Mouse (Mus musculus): ENCODE measurements around the gene Ssmem1.

The Ssmem1 gene

DNA sequence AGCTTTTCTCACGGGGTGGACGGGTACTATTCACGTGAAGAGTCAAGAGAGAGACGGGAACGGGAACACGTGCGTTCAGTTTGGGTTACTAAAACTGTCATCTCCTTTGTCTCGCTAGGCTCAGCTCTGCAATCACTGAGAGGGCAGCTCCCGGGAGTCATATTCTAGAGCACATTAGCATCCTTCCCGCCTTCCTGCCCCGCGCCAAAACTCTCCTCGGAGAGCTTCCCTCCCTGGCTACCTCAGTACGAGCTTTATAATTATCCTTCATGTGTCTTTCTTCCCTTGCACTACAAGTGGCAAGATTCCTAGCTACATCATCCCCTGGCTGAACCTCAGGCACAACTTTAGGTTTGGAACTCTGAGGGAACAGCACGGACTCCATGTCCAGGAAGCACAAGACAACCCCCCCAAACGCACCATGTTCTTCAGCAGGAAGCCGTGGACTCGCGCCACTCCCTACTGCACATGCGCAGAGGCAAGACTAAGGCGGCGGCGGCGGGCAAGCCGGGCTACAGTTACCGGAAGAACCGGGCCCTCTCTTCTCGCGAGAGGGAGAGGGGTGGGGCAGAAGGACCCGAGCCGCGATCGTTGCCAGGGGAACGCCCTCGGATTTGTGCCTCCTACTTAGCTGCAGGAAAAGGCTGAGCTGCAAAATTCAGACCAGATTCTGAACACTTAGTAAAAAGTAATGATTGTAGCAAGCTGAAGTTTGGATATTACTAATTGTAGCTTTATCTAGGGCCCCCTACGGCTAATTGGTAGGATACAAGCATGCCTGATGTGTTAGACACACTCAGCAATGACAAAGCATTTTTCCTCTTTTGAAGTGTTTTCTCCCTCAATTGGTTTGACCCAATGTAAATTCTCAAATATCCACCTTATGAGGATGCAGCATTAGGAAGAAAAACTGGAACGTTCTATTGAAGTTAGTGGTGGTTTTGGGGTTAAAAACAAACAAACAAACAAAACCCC is at the start of gene Ssmem1, which contains the start of gene Tmem209:
Ssmem1 (plus strand) TSS at position 585 of the 975 bp plus-strand sequence.
Tmem209 (minus strand) TSS at position 519 of the 975 bp plus-strand sequence.
- peak; percentile 98 for DNase-seq (ENCODE audit: low read depth, low spot score)

DNA sequence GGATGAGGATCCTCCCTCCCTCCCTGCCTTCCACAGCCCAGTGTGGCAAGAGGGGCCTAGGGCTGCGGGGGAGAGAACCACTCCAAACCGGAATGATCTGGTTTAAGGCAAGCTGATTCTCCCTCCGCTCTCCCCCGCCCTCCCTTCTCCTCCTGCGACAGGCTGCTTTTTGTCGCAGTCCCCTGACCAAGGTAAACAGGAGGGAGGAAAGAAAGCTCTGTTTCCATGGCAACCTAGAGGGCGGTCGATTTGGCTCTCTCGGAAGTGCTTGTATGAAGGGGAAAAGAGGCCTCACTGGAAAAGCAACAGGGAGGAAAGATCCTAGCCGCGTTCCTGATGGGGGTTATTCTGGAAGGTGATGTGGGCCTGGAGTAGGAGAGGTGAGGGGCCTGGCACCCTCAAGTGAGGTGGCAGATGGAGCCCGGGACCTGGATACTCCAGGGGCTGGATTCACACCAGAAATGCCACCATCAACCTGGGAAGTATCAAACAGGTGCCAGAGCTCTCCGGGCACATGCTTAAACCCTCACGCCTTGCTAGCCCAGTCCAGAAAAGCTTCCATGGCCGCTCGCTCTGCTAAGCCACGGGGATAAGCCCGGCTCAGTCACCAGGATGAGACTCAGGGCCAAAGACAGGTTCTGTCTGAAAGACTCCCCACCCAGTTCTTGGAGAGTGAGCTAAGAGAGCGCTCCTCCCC is 48.8 kb upstream of the Ssmem1 start:
- DNase-seq (ENCODE audit: low read depth, low spot score): no peak

DNA sequence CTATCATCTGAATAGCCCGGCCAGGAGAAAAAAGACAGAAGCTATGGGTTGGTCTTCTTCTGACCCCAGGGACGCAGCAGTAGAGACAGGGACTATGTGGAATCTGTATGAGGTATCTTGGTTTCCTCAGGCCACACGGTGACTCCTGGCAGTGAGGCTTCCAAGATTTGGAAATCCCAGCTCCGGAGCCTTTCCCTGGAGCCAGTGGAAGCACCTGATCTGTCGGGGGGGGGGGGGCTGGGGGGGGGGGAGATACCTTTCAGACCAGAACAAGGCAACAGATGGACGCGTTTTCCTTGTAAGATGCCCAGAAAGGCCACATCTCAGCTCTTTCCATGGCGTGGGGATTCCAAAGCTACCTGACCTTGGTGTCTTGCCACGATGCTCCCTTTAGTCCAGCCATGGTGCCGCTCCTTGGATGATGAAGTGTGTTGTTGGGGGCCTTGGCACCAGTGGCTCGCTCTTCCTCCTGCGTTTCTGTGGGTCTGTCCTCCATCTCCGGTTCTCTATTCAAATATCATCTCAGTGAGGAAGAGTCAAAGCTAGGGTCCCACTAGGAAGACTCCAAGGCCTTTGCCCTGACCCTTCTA is 47.8 kb upstream of the Ssmem1 start:
- no peak for DNase-seq (ENCODE audit: low read depth, low spot score)

DNA sequence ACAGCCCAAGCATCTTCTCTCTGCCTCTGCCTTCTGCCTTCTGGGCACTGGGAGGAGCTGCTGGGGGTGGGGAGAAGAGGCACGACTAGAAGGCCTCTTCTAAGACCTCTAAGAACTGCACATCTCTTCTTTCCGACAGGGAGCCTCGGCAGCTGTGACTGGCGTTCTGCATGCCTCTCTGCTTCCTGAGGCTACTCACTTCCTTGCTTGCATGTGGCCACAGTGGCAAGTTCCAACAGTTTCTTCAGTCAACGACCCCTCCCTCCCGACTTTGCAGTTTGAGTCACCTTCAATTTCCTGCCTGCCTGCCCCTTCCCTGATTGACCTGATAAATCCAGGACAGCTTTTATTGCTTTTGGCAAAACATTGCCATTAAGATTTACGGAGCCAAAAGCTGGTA is 46.8 kb upstream of the Ssmem1 start:
- no peak for DNase-seq (ENCODE audit: low read depth, low spot score)

DNA sequence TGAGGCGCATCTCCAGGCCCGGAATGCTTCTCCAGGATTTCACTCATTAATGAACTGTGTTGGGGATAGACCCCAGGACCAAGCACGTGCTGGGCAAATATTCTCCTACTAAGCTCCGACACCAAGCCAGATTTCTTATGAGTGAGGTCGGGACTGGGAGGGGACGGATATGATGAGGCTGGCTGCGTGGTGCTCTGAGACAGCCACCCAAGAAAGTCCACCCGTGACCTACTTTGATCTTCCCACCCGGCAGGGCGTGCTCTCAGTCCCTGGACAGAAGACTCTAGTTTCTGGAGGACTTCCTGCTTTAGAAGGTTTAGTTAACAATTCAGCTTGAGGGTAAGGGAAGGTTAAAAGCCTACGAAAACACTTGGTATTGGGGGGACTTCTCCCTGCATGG is 44.1 kb upstream of the Ssmem1 start:
- no peak for DNase-seq (ENCODE audit: low read depth, low spot score)

DNA sequence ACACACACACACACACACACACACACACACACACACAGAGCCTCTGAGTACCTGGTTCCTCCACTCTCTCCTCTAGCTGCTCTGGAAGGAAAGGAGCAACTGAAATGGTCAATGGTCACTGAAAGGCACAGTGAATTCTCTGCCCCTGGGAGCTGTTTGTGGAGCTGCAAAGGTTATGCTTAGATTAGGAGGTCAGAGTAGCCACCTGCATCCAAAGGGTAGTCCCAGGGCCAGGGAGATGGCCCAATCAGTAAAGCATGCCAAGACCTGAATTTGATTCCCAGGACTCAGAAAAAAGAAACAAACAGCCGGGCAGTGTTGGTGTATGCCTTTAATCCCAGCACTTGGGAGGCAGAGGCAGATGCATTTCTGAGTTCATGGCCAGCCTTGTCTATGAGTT is 41.6 kb upstream of the Ssmem1 start:
- no peak for DNase-seq (ENCODE audit: low read depth, low spot score)

DNA sequence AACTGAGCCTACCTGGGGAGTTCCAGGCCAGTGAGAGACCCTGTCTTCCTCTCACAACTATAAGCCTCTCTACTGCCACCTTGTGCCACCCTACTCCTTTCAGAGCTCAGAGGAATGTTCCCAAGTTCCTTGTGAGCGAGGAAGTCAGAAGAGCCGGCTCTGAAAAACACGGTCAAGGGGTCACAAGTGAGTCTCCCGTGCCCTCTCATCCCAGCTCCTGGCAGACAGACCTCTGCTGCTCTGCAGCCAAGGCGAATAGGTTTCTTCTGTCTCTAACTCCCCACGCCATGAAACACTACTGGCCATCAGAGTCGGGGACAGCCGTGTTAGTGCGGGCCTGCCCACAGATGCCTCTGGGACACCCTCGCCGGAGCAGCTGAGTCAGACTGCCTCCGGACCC is 41.0 kb upstream of the Ssmem1 start:
- no peak for DNase-seq (ENCODE audit: low read depth, low spot score)

DNA sequence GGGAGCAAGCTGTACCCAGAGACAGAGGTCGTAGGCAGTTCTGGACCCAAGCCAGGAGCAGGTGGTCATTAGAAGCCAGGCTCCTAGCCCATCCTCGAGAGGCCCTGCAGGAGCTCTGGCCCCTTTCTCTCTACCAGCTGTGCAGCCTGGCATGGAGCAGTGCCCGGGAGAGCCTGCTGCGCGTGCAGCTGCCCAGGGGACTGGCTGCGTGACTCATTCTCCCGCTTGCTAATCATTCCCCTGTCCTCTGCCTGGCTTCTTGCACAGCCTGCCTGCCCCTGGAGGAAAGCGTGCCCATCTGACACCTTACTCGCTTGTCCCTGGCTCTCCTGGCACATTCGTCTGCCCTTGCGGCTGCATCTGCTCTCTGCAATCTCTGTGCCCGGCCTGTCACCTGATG is 40.3 kb upstream of the Ssmem1 start:
- no peak for DNase-seq (ENCODE audit: low read depth, low spot score)

DNA sequence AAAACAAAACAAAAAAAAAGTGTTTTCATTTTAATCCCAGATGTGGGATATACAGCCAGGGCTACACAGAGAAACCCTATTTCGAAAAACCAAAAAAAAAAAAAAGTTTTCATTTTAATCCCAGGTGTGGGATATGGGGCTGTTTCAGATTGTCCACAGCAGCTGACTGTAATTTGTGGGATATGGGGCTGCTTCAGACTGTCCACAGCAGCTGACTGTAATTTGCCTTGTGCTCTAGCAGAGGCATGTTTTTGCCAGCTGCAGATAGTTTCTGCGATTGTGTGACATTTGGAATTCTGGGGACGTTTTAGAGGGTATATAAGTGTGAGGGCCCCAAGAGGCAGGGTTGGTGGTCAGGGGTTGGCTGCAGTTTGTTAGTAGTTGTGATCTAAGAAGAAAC is 37.9 kb upstream of the Ssmem1 start:
- no peak for DNase-seq (ENCODE audit: low read depth, low spot score)

DNA sequence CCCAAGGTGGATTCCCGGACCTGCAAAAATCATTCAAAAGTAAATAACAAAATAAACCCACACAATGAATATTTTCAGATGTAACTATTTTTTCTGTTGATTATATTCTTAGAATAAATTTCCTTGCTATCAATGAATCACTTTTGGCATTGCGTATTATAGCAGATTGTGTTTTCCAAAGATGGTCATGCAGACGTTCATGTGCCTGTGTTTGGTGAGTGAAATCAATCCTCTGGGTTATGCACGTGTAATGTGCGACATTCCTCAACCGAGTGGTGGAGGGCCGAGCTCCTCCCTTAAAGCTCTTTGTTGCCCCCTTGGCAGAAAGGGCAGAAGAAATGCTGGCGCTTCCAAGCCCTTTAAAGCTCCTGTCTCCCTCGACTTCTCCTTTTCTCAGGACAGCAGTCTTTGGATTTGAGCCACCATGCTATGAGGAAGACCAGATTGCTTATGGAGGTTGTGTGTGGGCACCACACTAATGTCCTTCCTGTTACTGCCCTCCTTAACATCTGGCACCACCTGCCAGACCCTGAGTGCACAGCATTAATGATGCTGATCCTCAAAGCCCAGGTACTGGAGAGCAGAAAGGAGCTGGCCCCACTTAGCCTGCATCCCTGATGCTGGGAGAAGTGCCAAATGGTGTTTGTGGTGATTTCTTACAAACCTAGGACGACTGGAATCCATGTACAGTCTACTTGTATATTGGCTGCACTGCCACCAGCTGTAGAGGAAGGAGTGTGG is 33.5 kb upstream of the Ssmem1 start:
- no peak for DNase-seq (ENCODE audit: low read depth, low spot score)

DNA sequence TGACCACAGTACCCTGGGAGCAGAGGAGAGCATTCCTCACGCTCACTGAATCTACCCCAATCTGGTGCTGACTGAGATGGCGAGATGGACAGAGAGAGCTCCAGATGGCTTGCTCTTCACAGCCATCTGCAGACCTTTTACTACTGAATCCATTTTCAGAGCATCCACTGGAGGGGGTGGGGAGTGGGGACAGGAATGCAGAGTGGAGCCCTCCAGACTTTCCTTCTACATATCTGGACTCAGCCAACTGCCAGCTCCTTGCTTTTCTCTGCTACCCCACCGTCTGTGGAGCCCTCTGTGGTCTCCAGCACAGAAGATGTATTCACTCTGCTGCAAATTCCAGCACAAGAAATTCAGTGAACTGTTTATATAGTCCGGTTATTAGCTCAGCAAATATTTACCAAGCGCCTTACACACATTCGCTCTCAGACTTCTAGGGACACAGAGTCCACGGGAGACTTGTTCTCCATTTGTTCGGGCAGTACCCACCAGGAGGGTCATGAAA is 32.4 kb upstream of the Ssmem1 start:
- DNase-seq (ENCODE audit: low read depth, low spot score): no peak

DNA sequence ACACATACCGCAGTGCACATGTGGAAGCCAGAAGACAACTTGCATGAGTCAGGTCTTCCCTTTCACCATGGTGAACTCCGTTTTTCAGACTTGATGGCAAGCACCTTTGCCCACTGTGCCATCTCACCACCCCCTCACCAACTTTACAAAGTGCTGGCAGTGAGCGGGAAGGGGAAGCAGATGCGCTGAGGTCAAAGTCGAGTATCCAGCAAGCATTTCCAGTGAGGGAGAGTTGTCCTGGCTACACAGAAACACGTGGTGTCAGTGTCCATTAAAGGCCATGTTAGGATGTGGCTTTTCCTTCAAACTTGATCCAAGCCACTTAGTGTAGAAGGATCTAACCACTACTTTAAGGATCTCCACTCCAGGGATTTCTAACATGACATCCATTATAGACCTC is 31.9 kb upstream of the Ssmem1 start:
- no peak for DNase-seq (ENCODE audit: low read depth, low spot score)

DNA sequence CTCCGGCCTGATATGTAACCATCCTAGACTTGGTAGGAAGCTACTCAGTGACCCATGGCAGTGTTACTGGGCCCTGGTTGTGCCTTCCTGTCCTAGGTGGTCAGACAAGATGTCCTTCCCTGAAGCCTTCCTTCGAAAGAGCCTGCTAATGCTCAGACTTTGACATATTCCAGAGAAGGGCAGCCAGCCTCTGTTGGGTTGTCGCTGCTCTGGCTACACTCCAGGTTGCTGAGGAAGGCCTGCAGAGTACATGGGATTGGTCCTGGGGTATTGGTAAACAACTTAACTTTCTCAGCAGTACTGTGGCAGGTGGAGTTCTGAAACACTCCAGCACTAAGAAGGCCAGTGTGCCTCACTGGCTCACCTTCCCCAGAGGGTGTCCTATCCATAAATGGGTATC is 30.2 kb upstream of the Ssmem1 start:
- DNase-seq (ENCODE audit: low read depth, low spot score): no peak

DNA sequence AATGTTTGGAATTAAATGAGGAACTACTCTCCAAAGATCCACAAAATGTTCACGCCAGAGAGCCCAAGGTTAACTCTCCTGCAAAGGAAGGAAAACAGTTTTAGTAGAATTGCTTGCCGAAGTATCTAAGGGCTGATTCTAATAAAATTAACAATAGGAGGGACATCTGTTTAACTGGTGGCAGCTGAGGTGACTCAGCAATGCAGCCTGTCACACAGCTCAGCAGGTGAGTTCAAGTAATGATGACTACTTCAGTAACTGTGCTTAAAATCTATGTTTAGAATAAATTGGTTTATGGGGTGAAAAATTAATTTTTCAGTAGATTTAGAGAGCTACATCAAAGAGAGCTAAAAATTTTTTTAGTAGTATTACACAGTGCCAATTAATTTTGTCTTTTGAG is 26.7 kb upstream of the Ssmem1 start:
- DNase-seq (ENCODE audit: low read depth, low spot score): no peak

DNA sequence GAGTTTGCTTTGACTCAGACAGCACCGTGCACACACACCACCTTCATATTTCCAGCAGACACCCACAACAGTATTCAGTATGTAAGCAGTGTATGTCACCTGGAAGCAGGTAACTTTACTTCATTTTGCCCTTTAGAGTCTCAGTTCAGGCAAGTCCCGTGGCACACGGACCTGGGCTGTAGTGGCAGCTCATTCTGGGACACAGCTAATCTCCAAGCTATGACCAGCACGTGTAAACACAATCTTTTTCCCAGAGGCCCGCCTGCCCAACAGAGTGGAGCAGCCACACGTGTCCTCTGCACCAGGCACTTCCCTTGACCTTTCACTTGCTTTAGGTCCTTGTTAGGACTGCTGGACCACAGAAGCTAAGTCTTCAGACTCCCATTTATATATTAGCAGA is 23.1 kb upstream of the Ssmem1 start:
- DNase-seq (ENCODE audit: low read depth, low spot score): no peak

DNA sequence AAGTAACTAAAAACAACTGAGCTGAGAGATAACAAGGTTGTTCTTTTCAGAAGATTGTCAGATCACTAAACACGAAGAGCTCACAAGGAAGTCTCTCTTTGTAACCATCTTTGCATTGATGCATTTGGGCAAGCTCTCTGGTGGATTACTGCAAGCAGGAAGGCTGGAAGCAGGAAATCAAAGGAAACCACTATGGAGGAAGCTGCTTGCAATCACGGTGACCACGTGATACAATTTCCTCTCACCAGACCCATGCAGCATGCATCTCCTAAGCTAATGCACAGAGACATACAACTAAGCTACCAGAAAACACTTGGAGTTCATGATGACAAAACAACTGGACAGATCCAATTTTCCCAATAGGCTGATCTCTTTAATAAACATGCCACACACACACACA is 10.6 kb upstream of the Ssmem1 start:
- no peak for DNase-seq (ENCODE audit: low read depth, low spot score)

DNA sequence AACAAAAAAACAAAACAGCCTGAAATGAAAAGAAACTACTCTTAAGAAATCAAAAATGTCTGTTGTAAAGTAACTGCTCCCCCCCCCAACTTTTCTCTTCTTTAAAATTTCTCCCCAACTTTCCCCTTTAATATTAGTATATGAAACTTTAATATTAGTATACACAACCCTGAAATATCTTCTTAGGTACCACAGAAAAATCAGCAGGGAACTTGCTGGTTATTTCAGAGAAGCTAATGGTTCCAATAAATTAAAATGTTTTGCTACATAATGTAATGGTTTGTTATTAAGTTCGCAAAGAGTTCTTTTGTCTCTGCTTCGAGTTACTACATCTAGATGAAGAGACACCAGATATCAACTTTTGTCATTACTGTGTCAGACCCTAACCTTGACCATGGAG is 825 bp upstream of the Ssmem1 start:
- no peak for DNase-seq (ENCODE audit: low read depth, low spot score)

DNA sequence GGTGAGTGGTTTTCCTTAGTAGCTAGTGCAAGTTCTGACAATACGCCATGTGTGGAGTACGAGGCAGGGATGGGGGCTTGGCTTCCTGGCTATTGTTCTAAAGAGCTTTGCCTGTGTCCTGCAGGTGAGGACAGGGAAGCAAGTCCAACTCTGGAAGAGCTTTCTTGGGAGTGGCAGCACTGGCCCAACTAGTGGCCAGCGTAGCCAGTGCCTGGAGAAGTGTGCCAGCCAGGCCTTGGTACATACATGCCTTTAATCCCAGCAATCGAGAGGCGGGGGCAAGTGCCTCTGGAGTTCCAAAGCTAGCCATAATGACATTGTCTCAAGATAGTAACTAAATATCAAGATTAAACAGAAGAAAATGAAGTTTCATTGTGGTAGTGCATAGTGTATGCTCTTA is 642 bp downstream of the Ssmem1 start:
- DNase-seq (ENCODE audit: low read depth, low spot score): no peak

DNA sequence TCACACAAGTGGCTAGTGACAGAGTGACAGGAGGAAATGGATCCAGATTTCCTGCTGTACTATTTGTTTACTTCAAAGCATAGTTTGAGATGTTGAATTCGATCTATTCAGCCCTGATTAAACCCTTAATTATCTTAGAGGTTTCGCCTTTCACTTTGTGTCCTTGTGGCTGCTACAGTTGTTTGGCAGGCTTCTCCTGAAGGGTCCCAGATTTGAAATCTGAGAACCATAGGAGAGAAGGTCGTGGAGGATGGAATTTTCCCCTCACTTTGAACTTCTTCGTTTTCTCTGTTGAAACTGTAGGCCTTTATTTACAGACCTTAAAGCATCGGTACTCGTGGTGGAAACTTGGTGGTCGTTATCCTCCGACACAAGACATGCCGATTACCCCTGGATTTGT is 4.6 kb downstream of the Ssmem1 start:
- no peak for DNase-seq (ENCODE audit: low read depth, low spot score)

DNA sequence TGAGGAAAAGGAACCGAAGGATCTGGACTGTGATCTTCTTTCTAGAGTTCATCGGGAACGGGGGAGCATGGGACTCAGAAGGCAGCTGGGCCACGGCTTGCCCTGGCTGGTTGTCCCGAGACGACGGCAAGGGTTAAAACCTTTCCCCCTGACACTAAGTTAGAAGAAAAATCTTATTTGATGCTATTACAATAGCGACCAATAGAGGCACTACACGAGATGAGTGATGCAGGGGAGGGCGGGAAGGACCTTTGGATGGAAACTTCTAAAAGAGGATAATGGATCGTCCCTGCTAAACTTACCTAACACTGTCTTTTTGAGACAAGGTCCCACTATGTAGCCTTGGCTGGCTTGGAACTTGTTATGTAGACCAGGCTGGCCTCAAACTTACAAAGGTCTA is 10.8 kb downstream of the Ssmem1 start:
- DNase-seq (ENCODE audit: low read depth, low spot score): no peak

DNA sequence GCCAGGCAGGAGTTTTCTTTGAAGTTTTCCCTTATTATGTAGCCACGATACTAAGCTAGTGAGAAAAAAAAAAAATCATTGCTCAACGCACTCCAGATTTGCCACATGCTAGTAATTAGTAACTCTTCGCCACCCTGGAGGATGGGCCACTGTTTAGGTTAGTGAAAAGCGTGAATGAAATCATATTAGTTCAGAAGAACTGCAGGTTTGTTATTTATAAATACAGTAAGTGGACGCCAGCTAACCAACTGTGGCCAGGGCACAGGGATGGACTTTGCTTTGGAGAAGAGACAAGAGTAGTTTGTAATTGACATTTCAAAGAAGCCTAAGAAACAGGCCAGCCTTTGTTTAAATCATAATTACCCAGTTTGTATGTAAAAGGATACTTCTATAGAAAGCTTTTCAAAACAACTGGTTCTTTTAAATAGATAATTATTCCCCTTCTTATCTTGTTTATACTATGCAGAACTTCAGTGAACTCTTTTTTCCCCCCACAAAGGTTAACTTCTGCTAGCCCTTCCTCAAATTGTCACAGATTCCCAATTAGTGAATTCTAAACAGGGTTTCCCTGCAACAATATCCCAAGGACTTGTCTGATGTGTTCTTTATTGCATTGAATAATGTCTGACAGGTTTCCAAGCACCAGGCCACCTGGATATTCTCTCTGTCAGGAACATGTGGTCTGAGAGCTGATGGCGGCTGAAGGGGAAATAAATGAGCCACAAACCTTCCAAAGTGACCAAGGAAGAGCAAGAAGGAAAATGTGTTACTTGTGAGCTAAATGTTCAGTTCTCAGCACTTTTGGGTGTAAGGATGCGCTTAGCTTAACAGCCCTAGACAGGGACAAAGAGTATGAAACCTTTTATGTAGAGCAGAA is 16.0 kb downstream of the Ssmem1 start:
- no peak for DNase-seq (ENCODE audit: low read depth, low spot score)
